Mouse (Mus musculus) limb, embryonic 14.5 days (tissue): ENCODE data around the gene Klhl12. TPM values are rescaled to one million over a fixed set of nuclear protein-coding genes. Genes with fewer than 3 reads are reported as not detected.

Experiments
- ATAC-seq: fragments of 200-750 bp; cut with Nextera tagmentation; 2 replicates; pipeline ENCODE4 v1.8.0; 2017; ENCODE audit warnings: low read depth, moderate number of reproducible peaks, moderate TSS enrichment; ENCODE audit not compliant: low FRiP score
- DNase-seq: peaks from one replicate; pipeline ENCODE4 v3.0.0-alpha.2; 2015; ENCODE audit warnings: low spot score
- H3K27ac ChIP-seq: fragments of 300-500 bp; sonication (generic); replicated peaks from 2 replicates; pipeline ENCODE4 v1.5.1; 2014; ENCODE audit warnings: low read depth, mild to moderate bottlenecking, low read length, moderate library complexity, mixed read lengths
- H3K27me3 ChIP-seq: fragments of 300-500 bp; sonication (generic); 2 replicates; pipeline ENCODE4 v1.6.1; 2014; ENCODE audit warnings: low read length, mixed read lengths; ENCODE audit not compliant: control insufficient read depth, insufficient read depth
- H3K36me3 ChIP-seq: fragments of 300-500 bp; sonication (generic); 2 replicates; pipeline ENCODE4 v1.6.1; 2014; ENCODE audit warnings: mild to moderate bottlenecking, low read length, moderate library complexity, mixed read lengths; ENCODE audit not compliant: control insufficient read depth, insufficient read depth
- H3K4me1 ChIP-seq: fragments of 300-500 bp; sonication (generic); 2 replicates; pipeline ENCODE4 v1.6.1; 2014; ENCODE audit warnings: antibody characterized with exemption, low read length, mixed read lengths; ENCODE audit not compliant: control insufficient read depth, insufficient read depth
- H3K4me2 ChIP-seq: fragments of 300-500 bp; sonication (generic); replicated peaks from 2 replicates; pipeline ENCODE4 v1.6.1; 2014; ENCODE audit warnings: low read depth, mild to moderate bottlenecking, low read length, moderate library complexity; ENCODE audit not compliant: severe bottlenecking
- H3K4me3 ChIP-seq: fragments of 300-500 bp; sonication (generic); replicated peaks from 2 replicates; pipeline ENCODE4 v1.5.1; 2014; ENCODE audit warnings: low read length
- H3K9ac ChIP-seq: fragments of 300-500 bp; sonication (generic); 2 replicates; pipeline ENCODE4 v1.6.1; 2014; ENCODE audit warnings: mild to moderate bottlenecking, low read depth, low read length, moderate library complexity; ENCODE audit not compliant: severe bottlenecking
- H3K9me3 ChIP-seq: fragments of 300-500 bp; sonication (generic); 2 replicates; pipeline ENCODE4 v1.6.1; 2016; ENCODE audit warnings: low read length; ENCODE audit not compliant: control insufficient read depth
- POLR2A ChIP-seq: fragments of 200-500 bp; IDR thresholded peaks from 2 replicates; pipeline ENCODE4 v1.8.0; 2012; ENCODE audit warnings: inconsistent platforms, mild to moderate bottlenecking, moderate library complexity, borderline replicate concordance; ENCODE audit not compliant: insufficient read depth, insufficient read length; ENCODE audit errors: extremely low read depth
- WGBS: fragments of 180-500 bp; shearing (Covaris S2); extraction: QIAGEN DNeasy Blood & Tissue Kit; methylation state at CpG from one replicate; pipeline ENCODE4 v1.1.7; 2014; 5-methylcytosine and 5-hydroxymethylcytosine counted together
- polyA plus RNA-seq, 2 experiments: library from polyadenylated mRNA; depleted of rRNA in 1 of 2; stranded (reverse) in 1 of 2; unstranded in 1 of 2; fragments of >200 nt; fragmentation: Nextera tagmentation in 1 of 2; extraction: Ambion mirVana in 1 of 2; gene quantifications; 2 replicates each; pipeline versions ENCODE4 v1.2.1 to v1.2.3; 2012 to 2014

Gene Klhl12
- polyA plus RNA-seq, 2 experiments: 19.3 to 21.6 TPM

- no peaks in the 10 kb centered on the region for H3K27me3 ChIP-seq
- no peak overlapping the region for H3K27ac ChIP-seq
- H3K9me3 ChIP-seq: no peaks in the 10 kb centered on the region
- 77% methylated on average over 7 of the region's 7 CpGs for WGBS
- peaks cover 42% of the 10 kb centered on the region for H3K36me3 ChIP-seq
- no peak for TF ChIP-seq POLR2A
- H3K4me3 ChIP-seq: no peak overlapping the region
- ATAC-seq (no peak), DNase-seq (no peak)
- H3K9ac ChIP-seq: no peak overlapping the region
- H3K4me1 ChIP-seq: peaks cover 11% of the 10 kb centered on the region; the same call in 1 of the 2 replicates
- no peak overlapping the region for H3K4me2 ChIP-seq
These were observed 36.9 kb downstream of the Klhl12 start for GRCm38 (mm10) chr1:134492276-134492675.

DNA sequence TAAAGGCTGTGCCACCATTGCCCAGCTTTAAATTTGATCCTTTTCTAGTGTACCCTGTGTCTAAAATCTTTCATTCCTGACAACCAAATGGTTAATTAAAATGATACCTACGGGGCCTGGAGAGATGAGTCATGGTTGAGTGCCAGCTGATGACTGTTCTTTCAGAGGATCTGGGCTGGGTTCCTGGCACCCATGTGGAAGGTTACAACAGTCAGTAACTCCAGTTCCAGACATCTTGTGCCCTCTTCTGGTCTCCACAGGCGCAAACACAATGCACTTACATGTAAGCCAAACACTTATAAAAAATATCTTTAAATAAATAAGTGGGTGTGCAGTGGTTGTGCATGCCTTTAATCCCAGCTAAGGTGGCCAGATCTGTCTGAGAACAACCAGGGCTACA, 38.2 kb downstream of the Klhl12 start:
- no peak overlapping the region for H3K9ac ChIP-seq
- H3K4me3 ChIP-seq: no peak overlapping the region
- peak overlapping the region; percentile 56 for H3K4me2 ChIP-seq
- H3K27ac ChIP-seq: no peak overlapping the region
- peaks cover 30% of the 10 kb centered on the region for H3K36me3 ChIP-seq
- peaks cover 11% of the 10 kb centered on the region; the same call in 1 of the 2 replicates for H3K4me1 ChIP-seq
- TF ChIP-seq POLR2A: no peak
- no peaks in the 10 kb centered on the region for H3K27me3 ChIP-seq
- no peaks in the 10 kb centered on the region for H3K9me3 ChIP-seq
- DNase-seq (no peak), ATAC-seq (no peak)
- 85% methylated on average over 2 of the region's 2 CpGs for WGBS

GRCm38 (mm10) chr1:134493956-134494355, 38.6 kb downstream of the Klhl12 start:
- H3K4me2 ChIP-seq: peak overlapping the region; percentile 56
- peak overlapping the region; percentile 70 for H3K4me3 ChIP-seq
- peaks cover 11% of the 10 kb centered on the region; the same call in 1 of the 2 replicates for H3K4me1 ChIP-seq
- DNase-seq (no peak), ATAC-seq (no peak)
- no peaks in the 10 kb centered on the region for H3K27me3 ChIP-seq
- peak overlapping the region; percentile 63 for H3K9ac ChIP-seq
- no peaks in the 10 kb centered on the region for H3K9me3 ChIP-seq
- 23% methylated on average over 5 of the region's 5 CpGs for WGBS
- TF ChIP-seq POLR2A: no peak
- H3K27ac ChIP-seq: peak overlapping the region; percentile 87; the same call in 1 of the 2 replicates
- H3K36me3 ChIP-seq: peaks cover 26% of the 10 kb centered on the region

DNA sequence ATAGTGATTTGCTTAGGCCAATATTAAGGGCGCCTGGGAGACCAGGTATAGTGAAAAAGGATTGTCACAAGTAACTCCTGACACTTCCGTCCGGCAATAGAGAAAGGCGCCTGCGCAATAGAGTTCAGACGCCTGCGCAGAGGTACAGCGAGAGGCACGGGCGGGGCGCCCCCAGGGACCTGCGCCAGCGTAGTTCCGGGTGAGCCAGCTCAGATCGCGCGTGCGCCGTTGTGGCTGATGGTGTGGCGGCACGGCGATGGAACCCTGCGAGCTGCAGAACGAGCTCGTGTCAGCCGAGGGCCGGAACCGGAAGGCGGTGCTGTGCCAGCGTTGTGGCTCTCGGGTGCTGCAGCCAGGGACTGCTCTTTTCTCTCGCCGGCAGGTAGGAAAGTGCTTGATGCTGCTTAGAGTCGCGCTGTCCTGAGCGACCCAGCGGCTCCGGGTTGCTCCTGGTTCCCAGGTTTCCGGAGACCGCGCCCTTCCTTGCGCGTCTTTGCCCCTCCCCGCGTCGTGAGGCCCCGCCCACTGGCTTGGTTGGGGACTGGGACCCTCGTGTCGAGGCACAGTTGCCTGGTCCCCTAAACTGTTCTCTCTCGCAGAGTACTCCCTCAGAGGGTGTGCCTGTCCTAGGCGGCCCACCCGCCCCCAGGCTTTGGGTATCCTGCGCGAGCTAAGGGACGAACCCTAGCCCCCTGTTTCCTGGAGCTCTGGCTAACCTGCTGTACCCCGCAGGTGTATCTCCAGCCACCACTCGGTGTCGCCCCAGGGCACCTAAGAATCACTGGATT, 39.3 kb downstream of the Klhl12 start, which contains the start of gene Rabif:
Rabif (plus strand) TSS at position 221 of the 788 bp plus-strand sequence.
- H3K4me2 ChIP-seq: peak within 1 kb of the TSS; percentile 56
- TF ChIP-seq POLR2A: peak; percentile 88; the same call in 1 of the 2 replicates
- 0% methylated on average over 42 of the region's 58 CpGs for WGBS
- H3K27ac ChIP-seq: peak within 1 kb of the TSS; percentile 87
- H3K4me1 ChIP-seq: peaks cover 11% of the 10 kb centered on the region; the same call in 1 of the 2 replicates
- peak; percentile 97 for ATAC-seq
- no peaks in the 10 kb centered on the region for H3K9me3 ChIP-seq
- peaks cover 19% of the 10 kb centered on the region for H3K36me3 ChIP-seq
- H3K27me3 ChIP-seq: no peaks in the 10 kb centered on the region
- DNase-seq: peak; percentile 99
- peak within 1 kb of the TSS; percentile 63 for H3K9ac ChIP-seq
- peak within 1 kb of the TSS; percentile 70 for H3K4me3 ChIP-seq

GRCm38 (mm10) chr1:134495216-134495539, 39.8 kb downstream of the Klhl12 start:
- no peaks in the 10 kb centered on the region for H3K9me3 ChIP-seq
- 22% methylated on average over 5 of the region's 5 CpGs for WGBS
- H3K4me1 ChIP-seq: peaks cover 11% of the 10 kb centered on the region; the same call in 1 of the 2 replicates
- ATAC-seq: no peak
- H3K27me3 ChIP-seq: no peaks in the 10 kb centered on the region
- TF ChIP-seq POLR2A: no peak
- peak overlapping the region; percentile 56 for H3K4me2 ChIP-seq
- peak overlapping the region; percentile 87 for H3K27ac ChIP-seq
- H3K9ac ChIP-seq: peak overlapping the region; percentile 63
- peaks cover 16% of the 10 kb centered on the region for H3K36me3 ChIP-seq
- peak overlapping the region; percentile 70 for H3K4me3 ChIP-seq
- DNase-seq: no peak
